Mouse (Mus musculus) gastrocnemius, adult 8-10 months (tissue): Measurements from ENCODE around the gene Gipc1. TPM values are rescaled to one million over a fixed set of nuclear protein-coding genes. Genes with fewer than 3 reads are reported as not detected.

Experiments used
- total RNA-seq, 4 experiments: library from RNA; stranded (reverse); gene quantifications; 2 replicates each; pipeline ENCODE4 v1.2.4; 2022

Gipc1 gene
- total RNA-seq, 4 experiments from 2014 or later = 14.5 to 18.1 (median 17.6) TPM

Other genes with a start within 250 kb of the Gipc1 start
- gene Scoc, start 194.3 kb upstream of the Gipc1 start, total RNA-seq = 10 to 100 TPM; 49.1 to 54.1 (median 51.7) TPM
- gene Olfr370, start 116.9 kb upstream of the Gipc1 start, total RNA-seq = not detected
- gene Ndufb7, start 86.0 kb upstream of the Gipc1 start, total RNA-seq = 100 to 1,000 TPM; 262 to 329 (median 295) TPM
- 100 to 1,000 TPM; 461 to 506 (median 481) TPM for gene Tecr, start 44.7 kb upstream of the Gipc1 start, total RNA-seq
- gene Dnajb1, start 44.5 kb upstream of the Gipc1 start, total RNA-seq = 1 to 10 TPM; 3.6 to 7.9 (median 3.8) TPM
- under 1 TPM in 2 of 4 experiments, not detected in 2; 0.15 to 0.16 TPM for gene Ptger1, start 14.0 kb downstream of the Gipc1 start, total RNA-seq
- 10 to 100 TPM; 23.2 to 24.1 (median 23.6) TPM for gene Pkn1, start 46.5 kb downstream of the Gipc1 start, total RNA-seq
- gene Ddx39, start 62.5 kb downstream of the Gipc1 start, total RNA-seq = 10 to 100 TPM; 10.6 to 12.0 (median 11.7) TPM
- gene Adgre5, start 88.6 kb downstream of the Gipc1 start, total RNA-seq = 10 to 100 TPM; 14.6 to 17.2 (median 15.6) TPM
- gene Adgrl1, start 247.4 kb downstream of the Gipc1 start, total RNA-seq = 10 to 100 TPM in 2 of 4 experiments, 1 to 10 TPM in 2; 9.8 to 17.5 (median 12.5) TPM